Mouse (Mus musculus) intestine, postnatal 0 days (tissue): ENCODE data around the gene Vps51. TPM values are rescaled to one million over a fixed set of nuclear protein-coding genes. Genes with fewer than 3 reads are reported as not detected.
A peak's percentile ranks its signal among the peaks of the same experiment; 100 is the strongest.

Source experiments
- ATAC-seq: fragments of 200-750 bp; cut with Nextera tagmentation; 2 replicates; pipeline ENCODE4 v1.8.0; 2017; ENCODE audit warnings: mild to moderate bottlenecking, moderate TSS enrichment, moderate library complexity
- H3K27ac ChIP-seq: fragments of 300-500 bp; sonication (generic); 2 replicates; pipeline ENCODE4 v1.5.1; 2014; ENCODE audit warnings: mild to moderate bottlenecking, low read depth, low read length, moderate library complexity
- H3K27me3 ChIP-seq: fragments of 300-500 bp; sonication (generic); replicated peaks from 2 replicates; pipeline ENCODE4 v1.6.1; 2014; ENCODE audit warnings: low read length, mixed read lengths; ENCODE audit not compliant: control insufficient read depth, insufficient read depth
- H3K36me3 ChIP-seq: fragments of 300-500 bp; sonication (generic); 2 replicates; pipeline ENCODE4 v1.6.1; 2014; ENCODE audit warnings: mild to moderate bottlenecking, moderate library complexity; ENCODE audit not compliant: control insufficient read depth, insufficient read depth
- H3K4me1 ChIP-seq: fragments of 300-500 bp; sonication (generic); replicated peaks from 2 replicates; pipeline ENCODE4 v1.6.1; 2014; ENCODE audit warnings: antibody characterized with exemption, low read length, mixed read lengths; ENCODE audit not compliant: control insufficient read depth, insufficient read depth
- H3K4me2 ChIP-seq: fragments of 300-500 bp; sonication (generic); replicated peaks from 2 replicates; pipeline ENCODE4 v1.6.1; 2014; ENCODE audit warnings: low read depth, mild to moderate bottlenecking, moderate library complexity
- H3K4me3 ChIP-seq: fragments of 300-500 bp; sonication (generic); 2 replicates; pipeline ENCODE4 v1.5.1; 2014; ENCODE audit warnings: low read depth, low read length
- H3K9ac ChIP-seq: fragments of 300-500 bp; sonication (generic); 2 replicates; pipeline ENCODE4 v1.6.1; 2014; ENCODE audit warnings: mild to moderate bottlenecking, low read depth, low read length
- H3K9me3 ChIP-seq: fragments of 300-500 bp; sonication (generic); 2 replicates; pipeline ENCODE4 v1.6.1; 2016; ENCODE audit warnings: mixed run types; ENCODE audit not compliant: control insufficient read depth
- CTCF ChIP-seq: sonication (generic); IDR thresholded peaks from 2 replicates; pipeline ENCODE4 v1.5.1; 2016; ENCODE audit warnings: low read depth, mild to moderate bottlenecking, control low read depth, antibody characterized with exemption, moderate library complexity
- WGBS: fragments of 180-500 bp; shearing (Covaris S2); extraction: QIAGEN DNeasy Blood & Tissue Kit; methylation state at CpG from one replicate; pipeline ENCODE4 v1.1.7; 2014; 5-methylcytosine and 5-hydroxymethylcytosine counted together
- polyA plus RNA-seq: library from polyadenylated mRNA; unstranded; fragments of >200 nt; fragmentation: Nextera tagmentation; extraction: Ambion mirVana; gene quantifications from 2 replicates; pipeline ENCODE4 v1.2.1, GENCODE M21; 2015

The Vps51 gene
- polyA plus RNA-seq, 1 experiment from 2014 or later, result 42.4 TPM

GRCm38 (mm10) chr19:6063081-6063480, 13.9 kb downstream of the Vps51 start:
- H3K9me3 ChIP-seq, result no peaks in the 10 kb centered on the region
- 0 out of 2 replicates have a peak overlapping the region, but pooled peaks have one; percentile 96 for H3K4me2 ChIP-seq
- no peak overlapping the region for H3K27ac ChIP-seq
- WGBS, result 92% methylated on average over 6 of the region's 6 CpGs
- no peak for TF ChIP-seq CTCF
- H3K4me3 ChIP-seq, result no peak overlapping the region
- ATAC-seq, result no peak
- 0 out of 2 replicates have a peak, but pooled peaks cover 8% of the 10 kb centered on the region for H3K4me1 ChIP-seq
- 0 out of 2 replicates have a peak, but pooled peaks cover 3% of the 10 kb centered on the region for H3K36me3 ChIP-seq
- no peak overlapping the region for H3K9ac ChIP-seq
- H3K27me3 ChIP-seq, result no peaks in the 10 kb centered on the region

- Histone ChIP-seq H3K27ac (peak overlapping the region; percentile 94; the same call in 1 of the 2 replicates), H3K27me3 (no peaks in the 10 kb centered on the region), H3K4me3 (peak overlapping the region; percentile 79), H3K36me3 (0 out of 2 replicates have a peak, but pooled peaks cover 3% of the 10 kb centered on the region), H3K9me3 (no peaks in the 10 kb centered on the region), H3K9ac (peak overlapping the region; percentile 95), H3K4me2 (peak overlapping the region; percentile 96), H3K4me1 (0 out of 2 replicates have a peak, but pooled peaks cover 8% of the 10 kb centered on the region)
- TF ChIP-seq CTCF, result no peak
- WGBS, result 30% methylated on average over 5 of the region's 5 CpGs
- ATAC-seq, result no peak
Observed at GRCm38 (mm10) chr19:6062418-6062817, 14.6 kb downstream of the Vps51 start.

GRCm38 (mm10) chr19:6061641-6062302, 15.3 kb downstream of the Vps51 start:
- Histone ChIP-seq H3K36me3 (0 out of 2 replicates have a peak, but pooled peaks cover 3% of the 10 kb centered on the region), H3K9ac (peak overlapping the region; percentile 95), H3K4me1 (peaks cover 9% of the 10 kb centered on the region; the same call in 1 of the 2 replicates), H3K27me3 (no peaks in the 10 kb centered on the region), H3K27ac (peak overlapping the region; percentile 94), H3K9me3 (no peaks in the 10 kb centered on the region), H3K4me2 (peak overlapping the region; percentile 96), H3K4me3 (peak overlapping the region; percentile 79)
- WGBS, result under 1% methylated on average over 44 of the region's 44 CpGs
- ATAC-seq, result no peak
- TF ChIP-seq CTCF, result no peak

GRCm38 (mm10) chr19:6061021-6061533, 16.0 kb downstream of the Vps51 start, which contains the start of gene Znhit2:
Znhit2 (plus strand) TSS chr19:6061192.
- H3K36me3 ChIP-seq, result 0 out of 2 replicates have a peak, but pooled peaks cover 3% of the 10 kb centered on the region
- ATAC-seq, result peak; percentile 66
- peak within 1 kb of the TSS; percentile 95 for H3K9ac ChIP-seq
- H3K4me1 ChIP-seq, result peaks cover 12% of the 10 kb centered on the region; the same call in 1 of the 2 replicates
- peak within 1 kb of the TSS; percentile 96 for H3K4me2 ChIP-seq
- WGBS, result under 1% methylated on average over 58 of the region's 58 CpGs
- peak within 1 kb of the TSS; percentile 94 for H3K27ac ChIP-seq
- H3K27me3 ChIP-seq, result no peaks in the 10 kb centered on the region
- no peaks in the 10 kb centered on the region for H3K9me3 ChIP-seq
- peak; percentile 36 for TF ChIP-seq CTCF
- peak within 1 kb of the TSS; percentile 79 for H3K4me3 ChIP-seq

GRCm38 (mm10) chr19:6058966-6059365, 18.1 kb downstream of the Vps51 start:
- 35% methylated on average over 5 of the region's 5 CpGs for WGBS
- no peak for ATAC-seq
- Histone ChIP-seq H3K36me3 (peaks cover 19% of the 10 kb centered on the region), H3K9me3 (no peaks in the 10 kb centered on the region), H3K4me3 (peak overlapping the region; percentile 62), H3K4me2 (peak overlapping the region; percentile 73), H3K9ac (peak overlapping the region; percentile 63), H3K27me3 (no peaks in the 10 kb centered on the region), H3K4me1 (peaks cover 12% of the 10 kb centered on the region; the same call in 1 of the 2 replicates), H3K27ac (peak overlapping the region; percentile 51)
- TF ChIP-seq CTCF, result no peak

GRCm38 (mm10) chr19:6058513-6058912, 18.5 kb downstream of the Vps51 start:
- H3K9me3 ChIP-seq, result no peaks in the 10 kb centered on the region
- H3K36me3 ChIP-seq, result peaks cover 23% of the 10 kb centered on the region
- 17% methylated on average over 5 of the region's 5 CpGs for WGBS
- H3K4me1 ChIP-seq, result peaks cover 12% of the 10 kb centered on the region; the same call in 1 of the 2 replicates
- H3K9ac ChIP-seq, result peak overlapping the region; percentile 63
- H3K27ac ChIP-seq, result peak overlapping the region; percentile 51
- peak overlapping the region; percentile 73 for H3K4me2 ChIP-seq
- TF ChIP-seq CTCF, result no peak
- H3K27me3 ChIP-seq, result no peaks in the 10 kb centered on the region
- no peak for ATAC-seq
- peak overlapping the region; percentile 62 for H3K4me3 ChIP-seq
